Mouse (Mus musculus) adrenal gland, adult 18-20 months (tissue): ENCODE results near the gene Sumo3. TPM values are rescaled to one million over a fixed set of nuclear protein-coding genes. Genes with fewer than 3 reads are reported as not detected.
A peak's percentile ranks its signal among the peaks of the same experiment; 100 is the strongest.

Experiments used
- DNase-seq, 2 experiments: peaks; one replicate each; pipeline ENCODE4 v3.0.0; 2021 to 2022; ENCODE audit warnings: low spot score in 2 of 2
- total RNA-seq, 2 experiments: library from RNA; stranded (reverse); gene quantifications; 1 replicate in 1 of 2; 2 replicates in 1 of 2; pipeline ENCODE4 v1.2.3; 2021

Gene Sumo3
- total RNA-seq, 2 experiments from 2014 or later: 91.8 to 98.8 TPM

GRCm38 (mm10) chr10:77623639-77624400 is 17.9 kb downstream of the Sumo3 start:
- DNase-seq: no peak

DNA sequence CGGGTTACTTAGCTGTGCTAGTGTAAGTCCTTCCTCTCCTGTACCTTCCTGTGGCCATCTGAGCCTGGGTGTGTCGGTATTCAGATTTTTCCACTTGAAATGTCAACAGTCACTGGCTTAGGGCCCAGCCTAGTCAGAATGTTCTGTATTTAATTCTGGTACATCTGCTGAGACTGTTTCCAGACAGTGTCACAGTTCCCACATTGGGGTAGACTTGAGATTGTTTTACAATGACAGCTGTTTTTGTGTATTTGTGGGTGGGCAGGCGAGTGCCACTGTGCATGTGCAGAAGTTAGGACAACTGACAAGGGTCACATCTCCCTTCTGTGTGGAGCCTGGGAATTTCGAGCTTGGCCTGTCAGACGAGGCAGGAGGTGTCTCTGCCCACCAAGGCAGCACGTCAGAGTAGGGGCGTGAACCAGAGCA is 18.7 kb downstream of the Sumo3 start:
- no peak for DNase-seq

- DNase-seq: no peak
These were observed 20.1 kb downstream of the Sumo3 start for GRCm38 (mm10) chr10:77626036-77626435.

DNA sequence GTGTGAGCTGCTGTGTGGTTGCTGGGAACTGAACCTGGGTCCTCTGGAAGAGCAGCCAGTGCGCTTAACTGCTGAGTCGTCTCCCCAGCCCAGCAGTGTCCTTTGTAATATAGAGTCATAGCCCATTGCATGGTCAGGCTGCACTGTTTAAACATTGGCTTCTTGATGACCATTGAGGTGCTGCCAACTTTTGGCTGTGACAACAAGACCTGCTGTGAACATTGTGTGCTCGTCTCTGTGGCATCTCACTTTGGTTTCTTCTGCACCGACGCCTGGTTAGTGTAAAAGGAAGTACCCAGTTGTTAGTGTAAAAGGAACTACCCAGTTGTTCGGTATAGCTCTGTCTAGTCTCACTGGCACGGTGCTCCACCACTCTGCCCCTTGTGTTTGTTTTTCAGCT is 20.7 kb downstream of the Sumo3 start:
- no peak for DNase-seq

GRCm38 (mm10) chr10:77627497-77627896 is 21.6 kb downstream of the Sumo3 start:
- DNase-seq: peak; percentile 78 to 82

GRCm38 (mm10) chr10:77629163-77629562 is 23.3 kb downstream of the Sumo3 start:
- DNase-seq: no peak

DNA sequence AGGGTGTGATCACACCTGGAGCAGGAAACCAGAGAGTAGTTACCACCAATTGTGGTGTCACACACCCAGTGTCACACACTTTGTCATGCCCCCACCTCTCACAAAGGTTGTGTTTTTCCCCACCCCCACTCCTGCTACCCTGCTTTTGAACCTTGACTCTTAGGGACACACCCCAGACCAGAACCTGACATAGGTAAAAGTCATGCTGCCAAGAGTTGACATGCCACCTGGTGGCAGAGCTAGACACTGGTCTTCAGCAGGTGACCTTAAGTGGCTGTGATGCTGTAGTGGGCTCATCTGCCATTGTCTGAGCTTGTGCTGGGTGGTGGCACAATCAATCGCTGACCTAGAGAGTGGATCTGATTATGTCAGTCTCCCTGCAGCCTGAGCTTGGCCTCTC is 24.1 kb downstream of the Sumo3 start:
- no peak for DNase-seq

DNA sequence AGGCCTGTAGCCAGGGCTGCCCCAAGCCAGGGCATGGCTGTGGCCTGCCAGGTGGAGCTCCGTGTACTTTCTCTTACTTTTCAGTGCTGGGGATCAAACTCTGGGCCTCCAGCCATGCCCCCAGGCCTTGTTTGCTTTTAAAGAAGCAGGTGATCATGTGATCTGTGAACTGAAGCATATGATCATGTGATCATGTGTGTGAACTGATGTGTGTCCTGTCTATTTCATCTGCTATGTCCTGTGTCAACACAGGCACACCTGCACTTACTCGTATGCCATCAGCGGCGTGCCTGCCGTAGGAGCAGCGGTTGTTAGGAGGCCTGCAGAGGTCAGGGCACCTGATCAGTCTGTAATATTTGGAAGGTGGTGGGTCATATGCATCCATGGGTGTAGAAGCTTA is 28.1 kb downstream of the Sumo3 start:
- no peak for DNase-seq

DNA sequence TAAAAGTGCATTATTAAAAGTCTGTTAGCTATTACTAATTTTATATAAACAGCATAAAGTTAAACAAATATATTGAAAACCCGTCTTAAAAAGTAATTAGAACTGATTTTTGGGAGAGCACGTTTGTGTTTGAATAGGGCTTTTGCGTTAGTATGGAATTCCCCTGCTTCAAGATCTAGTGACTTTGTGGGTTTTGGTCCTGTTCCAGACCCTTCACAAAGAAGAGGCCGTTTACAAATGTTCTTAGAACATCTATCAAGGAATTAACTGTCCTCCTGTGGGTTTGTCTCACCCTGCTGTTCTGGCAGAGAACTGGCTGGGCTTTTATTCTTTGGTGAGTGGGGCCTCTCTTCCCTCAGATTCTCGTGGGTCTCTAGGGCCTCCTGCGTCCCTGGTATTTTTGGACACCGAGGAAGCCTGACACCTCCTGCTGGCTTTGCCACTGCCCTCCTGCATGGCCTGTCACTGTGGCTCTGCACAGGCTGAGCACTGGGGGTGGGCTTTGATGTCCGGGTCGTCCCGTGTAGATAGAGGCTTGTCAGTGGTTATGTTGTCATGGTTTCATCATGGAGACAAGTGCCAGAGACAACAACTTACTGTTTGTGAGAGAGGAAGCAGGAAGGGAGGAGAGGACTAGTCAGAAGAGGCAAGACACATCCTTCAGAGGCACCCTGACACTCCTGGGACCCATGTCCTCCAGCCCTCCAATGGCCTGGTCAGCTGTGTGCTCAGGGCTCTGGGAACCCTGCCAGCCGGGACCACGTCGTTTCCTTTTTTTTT is 28.7 kb downstream of the Sumo3 start:
- no peak for DNase-seq

DNA sequence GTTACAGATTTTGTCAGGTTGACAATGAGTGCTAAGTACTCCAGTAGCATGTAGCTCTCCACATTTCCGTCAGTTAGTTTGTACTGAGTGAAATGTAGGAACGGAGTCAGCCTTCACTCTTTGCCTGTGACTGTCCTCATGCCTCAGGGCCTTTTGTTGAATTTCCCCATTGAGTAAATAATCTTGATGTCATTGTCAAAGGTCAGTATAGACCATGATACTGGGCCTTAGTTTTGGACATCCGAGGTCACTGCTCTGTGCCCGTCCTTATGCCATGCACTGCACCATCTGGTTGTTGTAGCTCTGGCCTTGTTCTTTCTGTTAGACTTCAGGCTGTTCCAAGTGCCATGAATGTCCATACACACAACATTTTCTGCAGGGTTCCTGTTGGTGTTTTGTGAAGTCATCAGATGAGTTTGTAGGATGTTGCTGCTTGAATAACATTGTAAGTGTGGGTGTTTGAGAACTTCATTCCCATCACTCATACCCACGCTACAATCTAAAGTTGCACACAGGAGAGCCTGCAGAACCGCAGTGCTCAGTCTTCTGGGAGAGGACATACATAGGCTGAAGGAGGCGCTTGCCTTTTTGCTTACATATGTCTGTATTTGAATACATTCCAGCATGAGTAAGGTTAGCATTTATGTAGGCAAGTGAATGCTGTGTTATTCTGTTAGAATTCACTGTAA is 30.5 kb downstream of the Sumo3 start:
- no peak for DNase-seq

GRCm38 (mm10) chr10:77638956-77639355 is 33.1 kb downstream of the Sumo3 start:
- DNase-seq: no peak

DNA sequence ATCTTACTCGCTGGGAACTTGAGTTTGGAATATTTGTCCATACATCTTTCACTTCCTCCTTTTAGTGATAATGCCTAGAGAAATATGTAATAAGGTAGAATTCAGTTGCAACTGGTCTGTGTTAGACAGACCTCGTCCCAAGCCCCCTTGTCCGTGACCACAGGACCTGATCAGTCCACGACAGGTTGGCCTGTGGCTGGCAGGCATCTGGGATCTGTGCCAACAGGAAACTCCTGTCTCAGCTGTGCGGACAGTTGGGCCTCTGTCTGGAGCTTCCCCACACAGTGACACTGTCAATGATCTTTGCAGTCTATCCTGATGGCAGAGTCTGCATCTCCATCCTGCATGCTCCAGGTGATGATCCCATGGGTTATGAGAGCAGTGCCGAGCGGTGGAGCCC is 37.3 kb downstream of the Sumo3 start:
- DNase-seq: no peak

- DNase-seq: no peak
These were observed 39.7 kb downstream of the Sumo3 start for GRCm38 (mm10) chr10:77645571-77645970.

- DNase-seq: no peak
These were observed 41.6 kb downstream of the Sumo3 start for GRCm38 (mm10) chr10:77647461-77647860.

DNA sequence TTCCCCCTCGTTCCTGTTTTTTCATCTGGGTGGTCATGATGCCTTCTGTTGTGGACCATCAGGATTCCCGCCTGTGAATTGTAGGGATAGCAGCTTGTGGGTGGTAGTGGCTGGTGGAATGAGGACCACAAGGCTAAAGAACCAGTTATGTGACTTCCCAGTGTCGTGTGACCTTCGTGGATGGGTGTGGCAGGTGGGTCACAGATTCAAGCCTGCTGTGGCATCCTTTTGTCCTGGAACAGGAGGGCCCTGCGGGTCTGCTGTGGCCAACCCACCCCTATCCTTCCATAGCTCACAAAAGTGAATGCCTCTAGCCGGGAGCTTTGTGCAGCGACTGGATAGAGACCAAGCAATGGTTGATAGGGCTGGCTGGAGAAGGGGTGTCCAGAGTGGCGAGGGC is 42.0 kb downstream of the Sumo3 start:
- no peak for DNase-seq

- no peak for DNase-seq
These were observed 46.1 kb downstream of the Sumo3 start for GRCm38 (mm10) chr10:77652046-77652445.

- DNase-seq: no peak
These were observed 52.5 kb downstream of the Sumo3 start for GRCm38 (mm10) chr10:77658286-77658994.

- no peak for DNase-seq
These were observed 58.2 kb downstream of the Sumo3 start for GRCm38 (mm10) chr10:77663949-77664665.

DNA sequence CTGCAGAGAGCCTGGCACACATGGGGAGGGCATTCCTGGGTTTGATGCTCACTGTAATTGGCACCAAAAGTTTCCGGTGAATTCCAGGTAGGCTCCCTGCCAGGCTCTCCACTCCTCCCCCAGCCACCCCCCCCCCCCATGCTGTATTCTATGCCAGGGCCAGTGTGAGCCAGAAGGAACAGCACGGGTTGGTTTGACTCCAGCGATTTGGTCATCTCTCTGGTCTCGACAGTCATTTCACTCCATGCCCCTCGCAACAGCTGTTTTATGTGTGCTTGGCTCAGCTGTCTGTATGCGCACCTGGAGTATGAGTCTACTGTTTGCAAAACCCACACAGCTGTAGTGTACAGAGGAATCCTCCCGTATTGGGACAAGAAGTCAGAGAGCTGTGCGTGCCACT is 60.4 kb downstream of the Sumo3 start:
- DNase-seq: no peak

DNA sequence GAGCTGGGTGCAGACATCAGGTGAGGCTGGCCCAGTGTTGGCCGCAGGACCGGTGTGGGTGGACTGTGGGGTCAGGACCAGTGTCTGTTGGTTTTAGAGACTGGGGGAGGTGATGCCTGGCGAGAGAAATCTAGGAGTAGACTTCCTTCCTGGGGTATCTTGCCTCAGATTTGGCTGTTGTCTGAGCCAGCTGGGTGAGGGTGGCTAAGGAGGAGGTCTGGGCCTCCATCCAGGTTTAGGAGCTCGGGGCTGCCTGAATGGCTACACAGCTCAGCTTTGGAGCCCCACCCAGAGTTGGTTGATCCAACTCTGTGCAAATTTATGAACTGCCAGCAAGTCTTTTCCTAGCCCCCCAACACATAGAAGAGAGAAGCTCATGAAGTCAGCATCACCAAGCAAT is 61.5 kb downstream of the Sumo3 start:
- no peak for DNase-seq
